8 mouse cellular contexts compared by ENCODE assay signal in the genomic region with DNA sequence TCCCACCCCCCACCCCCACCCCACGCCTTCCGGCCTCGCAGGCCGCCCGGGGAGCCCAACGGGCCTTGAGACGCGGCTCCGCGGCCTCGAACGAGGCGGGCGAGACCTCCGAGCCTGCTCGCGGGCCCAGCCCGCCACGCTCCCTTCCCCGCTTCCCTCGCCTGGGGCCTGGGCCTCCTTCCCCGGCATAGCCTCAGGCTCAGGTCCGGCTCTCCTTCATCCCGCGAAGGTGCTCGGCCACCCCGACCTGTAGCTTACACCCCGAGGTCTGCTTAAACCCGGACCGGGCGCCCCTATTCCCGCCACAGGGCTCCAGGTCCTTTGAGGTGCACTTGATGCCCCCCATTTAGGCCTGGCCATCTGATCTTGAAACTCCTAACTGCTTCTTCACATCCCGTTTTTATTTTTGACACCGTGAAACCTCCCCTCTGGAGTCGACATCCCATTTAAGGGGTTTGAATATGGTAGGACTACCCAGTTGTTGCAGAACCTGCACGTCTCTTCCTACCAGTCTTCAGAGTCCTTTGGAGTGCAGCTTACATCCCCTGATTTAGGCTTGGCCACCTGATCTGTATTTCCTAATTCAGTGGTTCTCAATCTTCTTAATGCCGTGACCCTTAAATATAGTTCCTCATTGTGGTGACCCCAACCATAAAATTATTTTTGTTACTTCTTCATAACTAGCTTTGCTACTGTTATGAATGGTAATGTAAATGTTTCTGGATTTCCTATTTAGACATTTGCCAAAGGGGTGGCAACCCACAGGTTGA. TPM values are rescaled to one million over a fixed set of nuclear protein-coding genes. Genes with fewer than 3 reads are reported as not detected.
A peak's percentile ranks its signal among the peaks of the same experiment; 100 is the strongest.
DNase-seq lines count a peak whose midpoint lies in the region; ATAC-seq and TF ChIP-seq lines count a peak whose summit lies in the region.

No protein-coding gene starts in this region.

- H3K4me3 ChIP-seq in heart, embryonic 10.5 days, result peak overlapping the region; percentile 100
- peak overlapping the region; percentile 98 for H3K4me3 ChIP-seq in E14TG2a.4 (replicated peaks; ENCODE audit: low read length)
- H3K4me3 ChIP-seq in embryonic facial prominence, embryonic 12.5 days, result peak overlapping the region; percentile 93
- peak overlapping the region; percentile 83 for H3K4me3 ChIP-seq in hindbrain, postnatal 0 days (ENCODE audit: low read length)

- ATAC-seq in embryonic facial prominence, embryonic 12.5 days (ENCODE audit: insufficient number of reproducible peaks, insufficient read depth, low FRiP score, low TSS enrichment), result 0 out of 2 replicates have a peak, but pooled peaks have one; percentile 1
- ATAC-seq in hindbrain, postnatal 0 days, result no peak

- peak overlapping the region; percentile 78 for H3K4me2 ChIP-seq in embryonic facial prominence, embryonic 12.5 days (replicated peaks)
- H3K4me2 ChIP-seq in hindbrain, postnatal 0 days (ENCODE audit: low read depth, low read length), result peak overlapping the region; percentile 83

- WGBS in heart, embryonic 10.5 days, result 1% methylated on average over 37 of the region's 37 CpGs
- WGBS in embryonic facial prominence, embryonic 12.5 days, result 2% methylated on average over 37 of the region's 37 CpGs
- WGBS in hindbrain, postnatal 0 days, result 4% methylated on average over 27 of the region's 37 CpGs

- DNase-seq in heart, embryonic 10.5 days (ENCODE audit: low spot score), result no peak
- no peak for DNase-seq in heart, adult 9 months (ENCODE audit: low spot score in 2 of 2)
- peak; percentile 12 for DNase-seq in hindbrain, postnatal 0 days (ENCODE audit: low spot score)
- DNase-seq in lung, postnatal 36 days, result peak; percentile 2
- peak; percentile 63 for DNase-seq in testis, postnatal 10 days (ENCODE audit: low spot score)
- no peak for DNase-seq in thymus, postnatal 14 days

- peak overlapping the region; percentile 97 for H3K9ac ChIP-seq in embryonic facial prominence, embryonic 12.5 days
- peak overlapping the region; percentile 95 for H3K9ac ChIP-seq in hindbrain, postnatal 0 days (replicated peaks; ENCODE audit: low read length)

- H3K36me3 ChIP-seq in heart, embryonic 10.5 days, result peaks cover 33% of the 10 kb centered on the region
- peaks cover 42% of the 10 kb centered on the region for H3K36me3 ChIP-seq in E14TG2a.4 (ENCODE audit: insufficient read depth, low read length)
- H3K36me3 ChIP-seq in embryonic facial prominence, embryonic 12.5 days, result peaks cover 29% of the 10 kb centered on the region
- peaks cover 6% of the 10 kb centered on the region; the same call in 1 of the 2 replicates for H3K36me3 ChIP-seq in hindbrain, postnatal 0 days (ENCODE audit: insufficient read depth, low read length)

- TF ChIP-seq CTCF in E14TG2a.4 (conservative IDR thresholded peaks at IDR 0.05; ENCODE audit: low read length), result no peak
- TF ChIP-seq CTCF in hindbrain, postnatal 0 days (IDR thresholded peaks at IDR 0.05; ENCODE audit: low read depth), result no peak

- peaks cover 31% of the 10 kb centered on the region for H3K4me1 ChIP-seq in heart, embryonic 10.5 days
- H3K4me1 ChIP-seq in E14TG2a.4 (replicated peaks; ENCODE audit: low read depth, low read length), result peaks cover 50% of the 10 kb centered on the region
- peaks cover 18% of the 10 kb centered on the region for H3K4me1 ChIP-seq in embryonic facial prominence, embryonic 12.5 days
- H3K4me1 ChIP-seq in hindbrain, postnatal 0 days (ENCODE audit: insufficient read depth, low read length), result no peaks in the 10 kb centered on the region; the same call in none of the 2 replicates

- H3K9me3 ChIP-seq in heart, embryonic 10.5 days, result no peaks in the 10 kb centered on the region
- no peaks in the 10 kb centered on the region for H3K9me3 ChIP-seq in E14TG2a.4 (ENCODE audit: low read length)
- no peaks in the 10 kb centered on the region for H3K9me3 ChIP-seq in embryonic facial prominence, embryonic 12.5 days
- no peaks in the 10 kb centered on the region for H3K9me3 ChIP-seq in hindbrain, postnatal 0 days (ENCODE audit: low read length)

- H3K27me3 ChIP-seq in heart, embryonic 10.5 days (ENCODE audit: insufficient read depth, poor library complexity, severe bottlenecking), result peaks cover 4% of the 10 kb centered on the region; the same call in 1 of the 2 replicates
- H3K27me3 ChIP-seq in E14TG2a.4 (ENCODE audit: insufficient read depth, low read length), result peaks cover 6% of the 10 kb centered on the region
- no peaks in the 10 kb centered on the region for H3K27me3 ChIP-seq in embryonic facial prominence, embryonic 12.5 days
- no peaks in the 10 kb centered on the region for H3K27me3 ChIP-seq in hindbrain, postnatal 0 days (ENCODE audit: insufficient read depth, low read length)

- peak overlapping the region; percentile 99 for H3K27ac ChIP-seq in heart, embryonic 10.5 days
- H3K27ac ChIP-seq in embryonic facial prominence, embryonic 12.5 days, result peak overlapping the region; percentile 85
- peak overlapping the region; percentile 87 for H3K27ac ChIP-seq in hindbrain, postnatal 0 days

RNA-seq across cellular contexts. Expression of gene Ranbp3, which starts 0.7 kb away (rescaled TPM):
- polyA plus RNA-seq in heart, embryonic 10.5 days (2016; fragmentation: Nextera tagmentation; extraction: Ambion mirVana), result 85.1 and 105 TPM in 2 replicates
- 108 and 118 TPM in 2 replicates for polyA plus RNA-seq in embryonic facial prominence, embryonic 12.5 days (2016; fragmentation: Nextera tagmentation; extraction: Ambion mirVana)
- 121 and 122 TPM in 2 replicates for total RNA-seq in hindbrain, postnatal 0 days (2014; rRNA removed)
- polyA plus RNA-seq in hindbrain, postnatal 0 days (2015; fragmentation: Nextera tagmentation; extraction: Ambion mirVana), result 87.2 and 88.7 TPM in 2 replicates

RNA-seq across cellular contexts. Expression of gene Ndufa11, which starts 43.7 kb away (rescaled TPM):
- 518 and 632 TPM in 2 replicates for polyA plus RNA-seq in heart, embryonic 10.5 days (2016; fragmentation: Nextera tagmentation; extraction: Ambion mirVana)
- 371 and 409 TPM in 2 replicates for polyA plus RNA-seq in embryonic facial prominence, embryonic 12.5 days (2016; fragmentation: Nextera tagmentation; extraction: Ambion mirVana)
- 279 and 501 TPM in 2 replicates for total RNA-seq in hindbrain, postnatal 0 days (2014; rRNA removed)
- polyA plus RNA-seq in hindbrain, postnatal 0 days (2015; fragmentation: Nextera tagmentation; extraction: Ambion mirVana), result 691 and 728 TPM in 2 replicates

RNA-seq across cellular contexts. Expression of gene Vmac, which starts 44.0 kb away (rescaled TPM):
- polyA plus RNA-seq in heart, embryonic 10.5 days (2016; fragmentation: Nextera tagmentation; extraction: Ambion mirVana), result 10.2 and 12.7 TPM in 2 replicates
- 19.4 and 20.8 TPM in 2 replicates for polyA plus RNA-seq in embryonic facial prominence, embryonic 12.5 days (2016; fragmentation: Nextera tagmentation; extraction: Ambion mirVana)
- 37.5 and 40.7 TPM in 2 replicates for total RNA-seq in hindbrain, postnatal 0 days (2014; rRNA removed)
- 17.4 and 19.1 TPM in 2 replicates for polyA plus RNA-seq in hindbrain, postnatal 0 days (2015; fragmentation: Nextera tagmentation; extraction: Ambion mirVana)

RNA-seq across cellular contexts. Expression of gene Catsperd, which starts 45.9 kb away (rescaled TPM):
- 0.30 and 0.38 TPM in 2 replicates for polyA plus RNA-seq in heart, embryonic 10.5 days (2016; fragmentation: Nextera tagmentation; extraction: Ambion mirVana)
- 0.74 and 0.88 TPM in 2 replicates for polyA plus RNA-seq in embryonic facial prominence, embryonic 12.5 days (2016; fragmentation: Nextera tagmentation; extraction: Ambion mirVana)
- total RNA-seq in hindbrain, postnatal 0 days (2014; rRNA removed), result 0.32 and 2.4 TPM in 2 replicates
- 1.2 and 1.3 TPM in 2 replicates for polyA plus RNA-seq in hindbrain, postnatal 0 days (2015; fragmentation: Nextera tagmentation; extraction: Ambion mirVana)

RNA-seq across cellular contexts. Expression of gene Lonp1, which starts 47.1 kb away (rescaled TPM):
- 58.9 and 65.1 TPM in 2 replicates for polyA plus RNA-seq in heart, embryonic 10.5 days (2016; fragmentation: Nextera tagmentation; extraction: Ambion mirVana)
- polyA plus RNA-seq in embryonic facial prominence, embryonic 12.5 days (2016; fragmentation: Nextera tagmentation; extraction: Ambion mirVana), result 66.0 and 66.9 TPM in 2 replicates
- 67.0 and 72.5 TPM in 2 replicates for total RNA-seq in hindbrain, postnatal 0 days (2014; rRNA removed)
- 38.6 and 39.7 TPM in 2 replicates for polyA plus RNA-seq in hindbrain, postnatal 0 days (2015; fragmentation: Nextera tagmentation; extraction: Ambion mirVana)

Comparison
In these comparisons a context has a peak if more than half of its experiments do, and no peak if none do; other contexts are left out.
1. DNase-seq: peak in hindbrain, postnatal 0 days (single experiment), lung, postnatal 36 days (single experiment) and testis, postnatal 10 days (single experiment); none in heart, embryonic 10.5 days (single experiment), heart, adult 9 months (0 of 2) and thymus, postnatal 14 days (single experiment).
2. Peak in every context shown above with its lines, with median percentiles within 50 percentile points of each other: H3K27ac ChIP-seq and H3K4me3 ChIP-seq.